Mouse (Mus musculus): ENCODE measurements around the gene Tspear.

GRCm38 (mm10) chr10:77647901-77648300 is 38.5 kb upstream of the Tspear start:
- TF ChIP-seq POLR2A (IDR thresholded peaks at IDR 0.05; ENCODE audit: extremely low read depth, insufficient read depth, low read length), result no peak
- TF ChIP-seq CTCF (IDR thresholded peaks at IDR 0.05; ENCODE audit: low read depth, low read length), result no peak
